25 mouse cellular contexts compared by ENCODE assay signal in the genomic region with DNA sequence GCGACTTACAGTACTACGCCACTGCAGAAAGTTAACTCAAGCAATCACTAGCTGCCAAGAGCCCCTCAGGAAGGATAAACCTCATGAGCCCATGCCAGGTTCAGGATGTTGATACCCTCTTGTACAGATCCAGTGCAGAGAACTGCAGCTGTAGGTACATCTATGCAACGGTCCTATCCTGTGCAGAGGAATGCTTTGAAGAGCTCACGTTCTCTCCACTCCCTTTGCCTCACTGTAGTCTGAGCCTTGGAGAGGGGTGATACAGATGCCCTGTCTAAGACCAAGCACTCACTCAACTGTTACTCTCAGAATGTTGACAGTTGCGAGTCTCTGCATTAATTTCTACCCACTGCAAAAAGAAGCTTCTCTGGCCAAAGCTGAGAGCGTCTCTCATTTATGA. TPM values are rescaled to one million over a fixed set of nuclear protein-coding genes. Genes with fewer than 3 reads are reported as not detected.
A peak's percentile ranks its signal among the peaks of the same experiment; 100 is the strongest.
DNase-seq lines count a peak whose midpoint lies in the region; ATAC-seq and TF ChIP-seq lines count a peak whose summit lies in the region.
"Had no signal": no experiment of that assay in that cellular context is flagged by ENCODE, and none has a peak within 500 bp of the region (broad histone marks: within the 10 kb centered on the region; RNA-seq: fewer than 3 reads in every experiment).

No protein-coding gene starts in this region.

- H3K9me3 ChIP-seq in forebrain, embryonic 10.5 days: no peaks in the 10 kb centered on the region
- H3K9me3 ChIP-seq in forebrain, postnatal 0 days (ENCODE audit: low read length): no peaks in the 10 kb centered on the region
- H3K9me3 ChIP-seq in kidney, embryonic 15.5 days (replicated peaks): no peaks in the 10 kb centered on the region
- no peaks in the 10 kb centered on the region for H3K9me3 ChIP-seq in lung, embryonic 14.5 days (ENCODE audit: low read depth, low read length)
- H3K9me3 ChIP-seq in midbrain, embryonic 15.5 days: no peaks in the 10 kb centered on the region
- no peaks in the 10 kb centered on the region for H3K9me3 ChIP-seq in midbrain, embryonic 14.5 days (ENCODE audit: control insufficient read depth, low read length)
- H3K9me3 ChIP-seq: embryonic facial prominence, embryonic 10.5 days; embryonic facial prominence, embryonic 12.5 days; forebrain, embryonic 12.5 days had no signal

- DNase-seq in forebrain, embryonic 10.5 days (ENCODE audit: extremely low spot score, low spot score): no peak
- DNase-seq in forebrain, postnatal 0 days: no peak
- DNase-seq in kidney, postnatal 10 days: no peak
- DNase-seq in lung, embryonic 14.5 days: no peak
- no peak for DNase-seq in lung, adult 18-20 months
- no peak for DNase-seq in midbrain, embryonic 14.5 days
- DNase-seq: adrenal gland, adult 8-10 months; adrenal gland, postnatal 14 days; adrenal gland, postnatal 36 days; B cell, adult 2 months; cerebellum, adult 11-12 months; cerebellum, adult 2 months; cerebellum, adult 9-10 months; cerebellum, postnatal 10 days; cerebellum, postnatal 25 days had no signal

- no peaks in the 10 kb centered on the region for H3K36me3 ChIP-seq in forebrain, embryonic 10.5 days (replicated peaks)
- no peaks in the 10 kb centered on the region for H3K36me3 ChIP-seq in forebrain, postnatal 0 days (ENCODE audit: insufficient read depth)
- H3K36me3 ChIP-seq in kidney, embryonic 15.5 days: no peaks in the 10 kb centered on the region
- no peaks in the 10 kb centered on the region for H3K36me3 ChIP-seq in lung, embryonic 14.5 days (ENCODE audit: insufficient read depth)
- H3K36me3 ChIP-seq in midbrain, embryonic 15.5 days (replicated peaks): no peaks in the 10 kb centered on the region
- no peaks in the 10 kb centered on the region for H3K36me3 ChIP-seq in midbrain, embryonic 14.5 days (ENCODE audit: control insufficient read depth, insufficient read depth, low read length)
- H3K36me3 ChIP-seq: embryonic facial prominence, embryonic 10.5 days; embryonic facial prominence, embryonic 12.5 days; forebrain, embryonic 12.5 days; G1E had no signal

- no peak for TF ChIP-seq CTCF in forebrain, postnatal 0 days (IDR thresholded peaks at IDR 0.05; ENCODE audit: low read depth)
- no peak for TF ChIP-seq CTCF in lung, embryonic 14.5 days (IDR thresholded peaks at IDR 0.05; ENCODE audit: low read depth)

- H3K27me3 ChIP-seq in forebrain, embryonic 10.5 days (ENCODE audit: poor library complexity, severe bottlenecking): no peaks in the 10 kb centered on the region
- no peaks in the 10 kb centered on the region for H3K27me3 ChIP-seq in forebrain, postnatal 0 days (ENCODE audit: insufficient read depth, low read length)
- H3K27me3 ChIP-seq in kidney, embryonic 15.5 days: no peaks in the 10 kb centered on the region
- no peaks in the 10 kb centered on the region for H3K27me3 ChIP-seq in lung, embryonic 14.5 days (ENCODE audit: insufficient read depth, low read length)
- no peaks in the 10 kb centered on the region for H3K27me3 ChIP-seq in midbrain, embryonic 15.5 days (replicated peaks)
- H3K27me3 ChIP-seq in midbrain, embryonic 14.5 days (ENCODE audit: control insufficient read depth, insufficient read depth, low read length): no peaks in the 10 kb centered on the region
- H3K27me3 ChIP-seq: CH12.LX; embryonic facial prominence, embryonic 12.5 days; forebrain, embryonic 12.5 days; Patski had no signal

- WGBS in forebrain, embryonic 10.5 days: 91% methylated on average over 6 of the region's 6 CpGs
- WGBS in forebrain, postnatal 0 days: 87% methylated on average over 6 of the region's 6 CpGs
- WGBS in kidney, embryonic 15.5 days: 90% methylated on average over 6 of the region's 6 CpGs
- WGBS in lung, embryonic 14.5 days: 58% methylated on average over 6 of the region's 6 CpGs
- 88% methylated on average over 6 of the region's 6 CpGs for WGBS in midbrain, embryonic 15.5 days
- WGBS in midbrain, embryonic 14.5 days: 94% methylated on average over 6 of the region's 6 CpGs

- peak overlapping the region; percentile 20; the same call in 1 of the 2 replicates for H3K27ac ChIP-seq in forebrain, embryonic 10.5 days
- no peak overlapping the region for H3K27ac ChIP-seq in forebrain, postnatal 0 days (ENCODE audit: low read depth, low read length)
- no peak overlapping the region for H3K27ac ChIP-seq in kidney, embryonic 15.5 days
- no peak overlapping the region for H3K27ac ChIP-seq in lung, embryonic 14.5 days (ENCODE audit: low read depth)
- no peak overlapping the region for H3K27ac ChIP-seq in midbrain, embryonic 15.5 days
- H3K27ac ChIP-seq in midbrain, embryonic 14.5 days (replicated peaks; ENCODE audit: low read depth, low read length): no peak overlapping the region
- H3K27ac ChIP-seq: embryonic facial prominence, embryonic 10.5 days; embryonic facial prominence, embryonic 12.5 days; forebrain, embryonic 12.5 days had no signal

- H3K4me1 ChIP-seq in forebrain, embryonic 10.5 days: peaks cover 13% of the 10 kb centered on the region
- no peaks in the 10 kb centered on the region for H3K4me1 ChIP-seq in forebrain, postnatal 0 days (ENCODE audit: insufficient read depth)
- H3K4me1 ChIP-seq in kidney, embryonic 15.5 days: no peaks in the 10 kb centered on the region
- 0 out of 2 replicates have a peak, but pooled peaks cover 6% of the 10 kb centered on the region for H3K4me1 ChIP-seq in lung, embryonic 14.5 days (ENCODE audit: insufficient read depth)
- no peaks in the 10 kb centered on the region for H3K4me1 ChIP-seq in midbrain, embryonic 15.5 days
- H3K4me1 ChIP-seq in midbrain, embryonic 14.5 days (ENCODE audit: control insufficient read depth, insufficient read depth, low read length): no peaks in the 10 kb centered on the region
- H3K4me1 ChIP-seq: embryonic facial prominence, embryonic 12.5 days had no signal

- H3K4me2 ChIP-seq in forebrain, postnatal 0 days (ENCODE audit: low read depth): no peak overlapping the region
- no peak overlapping the region for H3K4me2 ChIP-seq in kidney, embryonic 15.5 days
- no peak overlapping the region for H3K4me2 ChIP-seq in lung, embryonic 14.5 days
- no peak overlapping the region for H3K4me2 ChIP-seq in midbrain, embryonic 15.5 days
- no peak overlapping the region for H3K4me2 ChIP-seq in midbrain, embryonic 14.5 days (ENCODE audit: low read length)
- H3K4me2 ChIP-seq: embryonic facial prominence, embryonic 12.5 days; forebrain, embryonic 12.5 days had no signal

- ATAC-seq in forebrain, postnatal 0 days: no peak
- 0 out of 2 replicates have a peak, but pooled peaks have one; percentile 18 for ATAC-seq in kidney, embryonic 15.5 days (replicated peaks; ENCODE audit: low FRiP score)
- peak; percentile 56; the same call in 1 of the 2 replicates for ATAC-seq in lung, embryonic 14.5 days (ENCODE audit: insufficient read depth)
- ATAC-seq in midbrain, embryonic 15.5 days (replicated peaks): peak; percentile 54; the same call in 1 of the 2 replicates
- no peak for ATAC-seq in midbrain, embryonic 14.5 days (ENCODE audit: low FRiP score, low TSS enrichment)
- ATAC-seq: activated CD4-positive, CD25-positive, alpha-beta regulatory T cell, adult 4 months; CD4-positive, CD25-positive, alpha-beta regulatory T cell, adult 4 months; Patski had no signal

- no peak overlapping the region for H3K9ac ChIP-seq in forebrain, postnatal 0 days
- H3K9ac ChIP-seq in kidney, embryonic 15.5 days: no peak overlapping the region
- no peak overlapping the region for H3K9ac ChIP-seq in lung, embryonic 14.5 days
- no peak overlapping the region for H3K9ac ChIP-seq in midbrain, embryonic 15.5 days
- no peak overlapping the region for H3K9ac ChIP-seq in midbrain, embryonic 14.5 days (replicated peaks; ENCODE audit: low read length)
- H3K9ac ChIP-seq: embryonic facial prominence, embryonic 12.5 days; forebrain, embryonic 12.5 days had no signal

- no peak overlapping the region for H3K4me3 ChIP-seq in forebrain, embryonic 10.5 days
- H3K4me3 ChIP-seq in forebrain, postnatal 0 days (ENCODE audit: low read depth, low read length): no peak overlapping the region
- H3K4me3 ChIP-seq in kidney, embryonic 15.5 days (replicated peaks): no peak overlapping the region
- no peak overlapping the region for H3K4me3 ChIP-seq in lung, embryonic 14.5 days (ENCODE audit: low read depth, low read length)
- no peak overlapping the region for H3K4me3 ChIP-seq in midbrain, embryonic 15.5 days
- no peak overlapping the region for H3K4me3 ChIP-seq in midbrain, embryonic 14.5 days (replicated peaks; ENCODE audit: low read depth, low read length)
- H3K4me3 ChIP-seq: embryonic facial prominence, embryonic 10.5 days; embryonic facial prominence, embryonic 12.5 days; forebrain, embryonic 12.5 days had no signal

RNA-seq across cellular contexts. Expression of a gene that starts 49.2 kb away (rescaled TPM):
- 10.9 and 17.6 TPM in 2 replicates for polyA plus RNA-seq in forebrain, embryonic 10.5 days (2016; fragmentation: Nextera tagmentation; extraction: Ambion mirVana)
- 44.1 and 51.2 TPM in 2 replicates for total RNA-seq in forebrain, postnatal 0 days (2014; rRNA removed)
- polyA plus RNA-seq in forebrain, postnatal 0 days (2015; fragmentation: Nextera tagmentation; extraction: Ambion mirVana): 38.2 and 57.5 TPM in 2 replicates
- polyA plus RNA-seq in kidney, embryonic 15.5 days (2015; fragmentation: Nextera tagmentation; extraction: Ambion mirVana): 26.8 and 29.3 TPM in 2 replicates
- polyA plus RNA-seq in lung, embryonic 14.5 days (2014; fragmentation: Nextera tagmentation; extraction: Ambion mirVana): 48.2 and 53.5 TPM in 2 replicates
- 26.5 and 27.8 TPM in 2 replicates for polyA plus RNA-seq in midbrain, embryonic 15.5 days (2015; fragmentation: Nextera tagmentation; extraction: Ambion mirVana)
- polyA plus RNA-seq in midbrain, embryonic 14.5 days (2014; fragmentation: Nextera tagmentation; extraction: Ambion mirVana): 30.1 and 37.2 TPM in 2 replicates
- total RNA-seq: CH12.LX had no signal

RNA-seq across cellular contexts. Expression of a gene that starts 54.5 kb away (rescaled TPM):
- 14.3 and 21.3 TPM in 2 replicates for polyA plus RNA-seq in forebrain, embryonic 10.5 days (2016; fragmentation: Nextera tagmentation; extraction: Ambion mirVana)
- 12.9 and 15.2 TPM in 2 replicates for total RNA-seq in forebrain, postnatal 0 days (2014; rRNA removed)
- polyA plus RNA-seq in forebrain, postnatal 0 days (2015; fragmentation: Nextera tagmentation; extraction: Ambion mirVana): 19.3 and 20.7 TPM in 2 replicates
- polyA plus RNA-seq in kidney, embryonic 15.5 days (2015; fragmentation: Nextera tagmentation; extraction: Ambion mirVana): 0.51 and 0.59 TPM in 2 replicates
- polyA plus RNA-seq in lung, embryonic 14.5 days (2014; fragmentation: Nextera tagmentation; extraction: Ambion mirVana): 0.84 and 0.85 TPM in 2 replicates
- polyA plus RNA-seq in midbrain, embryonic 15.5 days (2015; fragmentation: Nextera tagmentation; extraction: Ambion mirVana): 12.7 and 13.7 TPM in 2 replicates
- 22.4 and 23.6 TPM in 2 replicates for polyA plus RNA-seq in midbrain, embryonic 14.5 days (2014; fragmentation: Nextera tagmentation; extraction: Ambion mirVana)
- total RNA-seq: adrenal gland, postnatal 14 days; adrenal gland, postnatal 36 days; CH12.LX had no signal
- polyA plus RNA-seq: activated CD4-positive, CD25-positive, alpha-beta regulatory T cell, adult 4 months; CD4-positive, CD25-positive, alpha-beta regulatory T cell, adult 4 months; G1E had no signal

Comparison
In these comparisons a context has a peak if more than half of its experiments do, and no peak if none do; other contexts are left out.
1. ATAC-seq: peak in kidney, embryonic 15.5 days (single experiment), lung, embryonic 14.5 days (single experiment) and midbrain, embryonic 15.5 days (single experiment); none in forebrain, postnatal 0 days (single experiment) and midbrain, embryonic 14.5 days (single experiment).